28 mouse cellular contexts compared by ENCODE assay signal in the genomic region with DNA sequence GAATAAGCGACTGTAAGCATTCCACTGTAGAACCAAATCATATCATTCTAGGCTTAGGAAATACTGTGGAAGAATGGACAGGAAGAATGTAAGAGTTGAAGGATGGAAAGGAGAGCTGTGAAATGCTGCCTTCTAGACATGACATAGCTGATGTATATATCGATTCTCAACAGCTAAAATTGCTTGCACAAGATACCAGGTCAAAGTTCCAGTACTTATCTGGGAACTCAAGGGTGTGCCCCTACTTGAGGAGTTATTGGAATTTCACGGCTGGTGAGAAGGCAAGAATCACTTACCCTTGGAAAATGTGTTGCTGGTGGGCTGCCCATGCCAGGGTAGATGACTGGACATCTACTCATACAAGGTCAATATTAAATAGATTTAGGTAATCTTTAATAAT.
"Had no signal": no experiment of that assay in that cellular context is flagged by ENCODE, and none has a peak within 500 bp of the region (broad histone marks: within the 10 kb centered on the region; RNA-seq: fewer than 3 reads in every experiment).

No protein-coding gene starts in this region.

- H3K27ac ChIP-seq: embryonic facial prominence, embryonic 10.5 days; embryonic facial prominence, embryonic 12.5 days; embryonic facial prominence, embryonic 13.5 days; embryonic facial prominence, embryonic 15.5 days; forebrain, embryonic 10.5 days; forebrain, embryonic 12.5 days; forebrain, embryonic 13.5 days; forebrain, embryonic 15.5 days; gastrocnemius, adult 2 months; heart, adult 2 months had no signal

- H3K4me3 ChIP-seq: embryonic facial prominence, embryonic 10.5 days; embryonic facial prominence, embryonic 12.5 days; embryonic facial prominence, embryonic 13.5 days; embryonic facial prominence, embryonic 15.5 days; erythroblast, embryonic 14.5 days; forebrain, embryonic 10.5 days; forebrain, embryonic 12.5 days; forebrain, embryonic 13.5 days; forebrain, embryonic 15.5 days; gastrocnemius, adult 2 months; heart, adult 2 months had no signal

- H3K9ac ChIP-seq: embryonic facial prominence, embryonic 12.5 days; embryonic facial prominence, embryonic 13.5 days; embryonic facial prominence, embryonic 15.5 days; forebrain, embryonic 12.5 days; forebrain, embryonic 13.5 days; forebrain, embryonic 15.5 days; forebrain, postnatal 0 days had no signal

- H3K36me3 ChIP-seq: embryonic facial prominence, embryonic 10.5 days; embryonic facial prominence, embryonic 12.5 days; embryonic facial prominence, embryonic 13.5 days; embryonic facial prominence, embryonic 15.5 days; forebrain, embryonic 10.5 days; forebrain, embryonic 12.5 days; forebrain, embryonic 15.5 days had no signal

- H3K27me3 ChIP-seq: embryonic facial prominence, embryonic 12.5 days; embryonic facial prominence, embryonic 13.5 days; embryonic facial prominence, embryonic 15.5 days; forebrain, embryonic 12.5 days; forebrain, embryonic 13.5 days; forebrain, embryonic 15.5 days had no signal

- H3K4me2 ChIP-seq: embryonic facial prominence, embryonic 12.5 days; embryonic facial prominence, embryonic 13.5 days; embryonic facial prominence, embryonic 15.5 days; forebrain, embryonic 12.5 days; forebrain, embryonic 13.5 days; forebrain, embryonic 15.5 days had no signal

- DNase-seq: cerebellum, adult 8-10 months; cerebellum, adult 9-10 months; cerebellum, adult 9-11 months; cerebellum, postnatal 10 days; cerebellum, postnatal 14 days; cerebellum, postnatal 25 days; cerebellum, postnatal 36 days; embryo, embryonic 11 days; forebrain, postnatal 0 days; gastrocnemius, adult 2 months; gastrocnemius, postnatal 10 days; gastrocnemius, postnatal 14 days; gastrocnemius, postnatal 25 days; gastrocnemius, postnatal 36 days; heart, adult 11 months; heart, adult 18-20 months; heart, adult 2 months had no signal

- H3K4me1 ChIP-seq: embryonic facial prominence, embryonic 10.5 days; embryonic facial prominence, embryonic 12.5 days; embryonic facial prominence, embryonic 13.5 days; embryonic facial prominence, embryonic 15.5 days; forebrain, embryonic 10.5 days; forebrain, embryonic 12.5 days; forebrain, embryonic 13.5 days; forebrain, embryonic 15.5 days had no signal

- ATAC-seq: forebrain, embryonic 13.5 days; forebrain, embryonic 14.5 days; forebrain, embryonic 15.5 days; forebrain, embryonic 16.5 days; forebrain, postnatal 0 days had no signal

- H3K9me3 ChIP-seq: embryonic facial prominence, embryonic 10.5 days; embryonic facial prominence, embryonic 12.5 days; embryonic facial prominence, embryonic 13.5 days; embryonic facial prominence, embryonic 15.5 days; forebrain, embryonic 10.5 days; forebrain, embryonic 12.5 days; forebrain, embryonic 13.5 days; forebrain, embryonic 15.5 days had no signal
